Mouse (Mus musculus): ENCODE measurements around the gene Dapk1.
A peak's percentile ranks its signal among the peaks of the same experiment; 100 is the strongest.

Dapk1 gene

GRCm38 (mm10) chr13:60601436-60602415, at the start of gene Dapk1:
TSS of gene Dapk1 (plus strand) at chr13:60601947.
- DNase-seq (ENCODE audit: low read depth, low spot score): peak; percentile 85

GRCm38 (mm10) chr13:60553326-60553725, 48.4 kb upstream of the Dapk1 start:
- DNase-seq (ENCODE audit: low read depth, low spot score): no peak

GRCm38 (mm10) chr13:60556476-60556875, 45.3 kb upstream of the Dapk1 start:
- DNase-seq (ENCODE audit: low read depth, low spot score): no peak

GRCm38 (mm10) chr13:60556911-60557310, 44.8 kb upstream of the Dapk1 start:
- DNase-seq (ENCODE audit: low read depth, low spot score): peak; percentile 36

- DNase-seq (ENCODE audit: low read depth, low spot score): no peak
Observed at GRCm38 (mm10) chr13:60564303-60564702, 37.4 kb upstream of the Dapk1 start.

GRCm38 (mm10) chr13:60568934-60569548, 32.7 kb upstream of the Dapk1 start:
- no peak for DNase-seq (ENCODE audit: low read depth, low spot score)

- DNase-seq (ENCODE audit: low read depth, low spot score): no peak
Observed at GRCm38 (mm10) chr13:60569549-60569941, 32.2 kb upstream of the Dapk1 start.

GRCm38 (mm10) chr13:60573541-60573940, 28.2 kb upstream of the Dapk1 start:
- no peak for DNase-seq (ENCODE audit: low read depth, low spot score)

GRCm38 (mm10) chr13:60573971-60574370, 27.8 kb upstream of the Dapk1 start:
- no peak for DNase-seq (ENCODE audit: low read depth, low spot score)

- no peak for DNase-seq (ENCODE audit: low read depth, low spot score)
Observed at GRCm38 (mm10) chr13:60578541-60578940, 23.2 kb upstream of the Dapk1 start.

- no peak for DNase-seq (ENCODE audit: low read depth, low spot score)
Observed at GRCm38 (mm10) chr13:60594866-60595265, 6.9 kb upstream of the Dapk1 start.

- no peak for DNase-seq (ENCODE audit: low read depth, low spot score)
Observed at GRCm38 (mm10) chr13:60595519-60595918, 6.2 kb upstream of the Dapk1 start.

- peak; percentile 60 for DNase-seq (ENCODE audit: low read depth, low spot score)
Observed at GRCm38 (mm10) chr13:60602416-60603251, 887 bp downstream of the Dapk1 start.

GRCm38 (mm10) chr13:60603252-60603562, 1.5 kb downstream of the Dapk1 start:
- no peak for DNase-seq (ENCODE audit: low read depth, low spot score)

- DNase-seq (ENCODE audit: low read depth, low spot score): no peak
Observed at GRCm38 (mm10) chr13:60607411-60607810, 5.7 kb downstream of the Dapk1 start.

GRCm38 (mm10) chr13:60608411-60609046, 6.8 kb downstream of the Dapk1 start:
- peak; percentile 67 for DNase-seq (ENCODE audit: low read depth, low spot score)

GRCm38 (mm10) chr13:60609234-60609633, 7.5 kb downstream of the Dapk1 start:
- DNase-seq (ENCODE audit: low read depth, low spot score): no peak

- DNase-seq (ENCODE audit: low read depth, low spot score): peak; percentile 92
Observed at GRCm38 (mm10) chr13:60610558-60610957, 8.8 kb downstream of the Dapk1 start.

- peak; percentile 90 for DNase-seq (ENCODE audit: low read depth, low spot score)
Observed at GRCm38 (mm10) chr13:60610971-60611370, 9.2 kb downstream of the Dapk1 start.

GRCm38 (mm10) chr13:60612160-60612559, 10.4 kb downstream of the Dapk1 start:
- no peak for DNase-seq (ENCODE audit: low read depth, low spot score)

GRCm38 (mm10) chr13:60614154-60614553, 12.4 kb downstream of the Dapk1 start:
- DNase-seq (ENCODE audit: low read depth, low spot score): no peak
